Mouse (Mus musculus) CH12.LX (cell line): Measurements from ENCODE around the gene Ndufs2. TPM values are rescaled to one million over a fixed set of nuclear protein-coding genes. Genes with fewer than 3 reads are reported as not detected.

Experiments used
- DNase-seq: peaks from one replicate; pipeline ENCODE4 v3.0.0-alpha.2; 2013; ENCODE audit errors: extremely low read depth
- H3K27ac ChIP-seq: 2 replicates; pipeline ENCODE4 v1.5.1; 2012; ENCODE audit warnings: low read depth, mild to moderate bottlenecking, control low read depth, moderate library complexity; ENCODE audit not compliant: insufficient read depth
- H3K27me3 ChIP-seq: replicated peaks from 2 replicates; pipeline ENCODE3; 2012; ENCODE audit warnings: inconsistent platforms
- H3K36me3 ChIP-seq, 2 experiments: replicated peaks in 1 of 2; 2 replicates each; pipeline versions ENCODE3 to v1.6.1; 2012; ENCODE audit warnings: inconsistent platforms in 1 of 2, low read length in 1 of 2, mild to moderate bottlenecking in 1 of 2, mixed read lengths in 1 of 2, moderate library complexity in 1 of 2; ENCODE audit not compliant: control insufficient read depth in 1 of 2, insufficient read depth in 1 of 2
- H3K4me1 ChIP-seq, 2 experiments: 2 replicates each; pipeline ENCODE4 v1.6.1; 2012; ENCODE audit warnings: inconsistent platforms in 1 of 2, moderate library complexity in 1 of 2; ENCODE audit not compliant: insufficient read depth in 2 of 2, control insufficient read depth in 1 of 2
- H3K4me2 ChIP-seq: 2 replicates; pipeline ENCODE4 v1.6.1; 2012; ENCODE audit warnings: low read depth, mild to moderate bottlenecking, control low read depth; ENCODE audit not compliant: poor library complexity, insufficient read depth, severe bottlenecking
- H3K4me3 ChIP-seq, 3 experiments: fragments of 150-350 bp in 1 of 3; sonication (generic) in 1 of 3; replicated peaks in 1 of 3; 2 replicates each; pipeline versions ENCODE3 to v1.5.1; 2011 to 2012; ENCODE audit warnings: low read depth in 2 of 3, low read length in 2 of 3, mild to moderate bottlenecking in 2 of 3, moderate library complexity in 2 of 3, control low read depth in 1 of 3, improper control_type of control experiment in 1 of 3, inconsistent platforms in 1 of 3, mixed read lengths in 1 of 3; ENCODE audit not compliant: poor library complexity in 1 of 3
- H3K79me2 ChIP-seq: replicated peaks from 2 replicates; pipeline ENCODE4 v1.6.1; 2012; ENCODE audit warnings: mild to moderate bottlenecking, moderate library complexity; ENCODE audit not compliant: control insufficient read depth, poor library complexity, insufficient read depth, severe bottlenecking; ENCODE audit errors: extremely low read depth
- H3K9ac ChIP-seq: 2 replicates; pipeline ENCODE4 v1.6.1; 2012; ENCODE audit warnings: low read depth, mild to moderate bottlenecking, control low read depth, moderate library complexity; ENCODE audit not compliant: insufficient read depth
- H3K9me3 ChIP-seq: replicated peaks from 2 replicates; pipeline ENCODE3; 2012; ENCODE audit warnings: low read length, inconsistent platforms, mixed read lengths
- BHLHE40 ChIP-seq: IDR thresholded peaks from 2 replicates; pipeline ENCODE4 v1.6.1; 2011; ENCODE audit warnings: mild to moderate bottlenecking, low read depth, low read length, improper control_type of control experiment
- CHD2 ChIP-seq: IDR thresholded peaks from 2 replicates; pipeline ENCODE4 v1.6.1; 2011; ENCODE audit warnings: low read length, improper control_type of control experiment
- CTCF ChIP-seq, 2 experiments: IDR thresholded peaks in 1 of 2; conservative IDR thresholded peaks in 1 of 2; 2 replicates each; pipeline ENCODE4 v1.5.1; 2011 to 2012; ENCODE audit warnings: low read depth in 2 of 2, low read length in 2 of 2, improper control_type of control experiment in 1 of 2, inconsistent platforms in 1 of 2, mild to moderate bottlenecking in 1 of 2, moderate library complexity in 1 of 2
- E2F4 ChIP-seq: IDR thresholded peaks from 2 replicates; pipeline ENCODE4 v1.6.1; 2011; ENCODE audit warnings: low read depth, low read length, improper control_type of control experiment; ENCODE audit not compliant: insufficient replicate concordance
- EP300 ChIP-seq: IDR thresholded peaks from 2 replicates; pipeline ENCODE4 v1.6.1; 2011; ENCODE audit warnings: low read length, improper control_type of control experiment
- ETS1 ChIP-seq: conservative IDR thresholded peaks from 2 replicates; pipeline ENCODE4 v1.6.1; 2012; ENCODE audit warnings: low read depth, mild to moderate bottlenecking, inconsistent platforms, low read length, improper control_type of control experiment, moderate library complexity
- IRF4 ChIP-seq: IDR thresholded peaks from 2 replicates; pipeline ENCODE4 v1.6.1; 2014; ENCODE audit warnings: low read depth, mild to moderate bottlenecking, inconsistent platforms, low read length, improper control_type of control experiment
- JUN ChIP-seq: IDR thresholded peaks from 2 replicates; pipeline ENCODE4 v1.6.1; 2011; ENCODE audit warnings: low read depth, mild to moderate bottlenecking, low read length, improper control_type of control experiment, moderate library complexity; ENCODE audit not compliant: insufficient read depth
- KAT2A ChIP-seq: IDR thresholded peaks from 2 replicates; pipeline ENCODE4 v1.6.1; 2012; ENCODE audit warnings: low read length, improper control_type of control experiment, inconsistent platforms; ENCODE audit not compliant: insufficient replicate concordance
- MXI1 ChIP-seq: IDR thresholded peaks from 2 replicates; pipeline ENCODE4 v1.6.1; 2011; ENCODE audit warnings: mild to moderate bottlenecking, low read depth, low read length, improper control_type of control experiment
- POLR2A ChIP-seq: IDR thresholded peaks from 2 replicates; pipeline ENCODE4 v1.6.1; 2011; ENCODE audit warnings: low read depth, mild to moderate bottlenecking, improper control_type of control experiment, low read length
- POLR2AphosphoS2 ChIP-seq: IDR thresholded peaks from 2 replicates; pipeline ENCODE4 v1.6.1; 2011; ENCODE audit warnings: low read depth, low read length, improper control_type of control experiment
- RAD21 ChIP-seq: IDR thresholded peaks from 2 replicates; pipeline ENCODE4 v1.6.1; 2011; ENCODE audit warnings: low read depth, mild to moderate bottlenecking, low read length, improper control_type of control experiment, moderate library complexity
- RCOR1 ChIP-seq: conservative IDR thresholded peaks from 2 replicates; pipeline ENCODE4 v1.6.1; 2012; ENCODE audit warnings: low read depth, mild to moderate bottlenecking, inconsistent platforms, low read length, improper control_type of control experiment
- SMC3 ChIP-seq: IDR thresholded peaks from 2 replicates; pipeline ENCODE4 v1.6.1; 2011; ENCODE audit warnings: low read depth, low read length, improper control_type of control experiment
- TBP ChIP-seq: conservative IDR thresholded peaks from 2 replicates; pipeline ENCODE4 v1.6.1; 2011; ENCODE audit warnings: low read depth, low read length, improper control_type of control experiment
- USF1 ChIP-seq: IDR thresholded peaks from 2 replicates; pipeline ENCODE4 v1.6.1; 2014; ENCODE audit warnings: low read depth, mild to moderate bottlenecking, inconsistent platforms, low read length, improper control_type of control experiment
- ZC3H11A ChIP-seq: IDR thresholded peaks from 2 replicates; pipeline ENCODE4 v1.6.1; 2012; ENCODE audit warnings: low read depth, mild to moderate bottlenecking, inconsistent platforms, low read length, improper control_type of control experiment
- ZKSCAN1 ChIP-seq: IDR thresholded peaks from 2 replicates; pipeline ENCODE4 v1.6.1; 2012; ENCODE audit warnings: low read depth, inconsistent platforms, low read length, improper control_type of control experiment, borderline replicate concordance
- ZMIZ1 ChIP-seq: IDR thresholded peaks from 2 replicates; pipeline ENCODE4 v1.6.1; 2012; ENCODE audit warnings: low read depth, mild to moderate bottlenecking, inconsistent platforms, low read length, improper control_type of control experiment
- ZNF384 ChIP-seq: IDR thresholded peaks from 2 replicates; pipeline ENCODE4 v1.6.1; 2012; ENCODE audit warnings: low read depth, low read length, improper control_type of control experiment, inconsistent platforms
- dilution Hi-C: fragments of 300-500 bp; cut with MboI; formaldehyde crosslinking; loops from 2 replicates; pipeline ENCODE4 v1.14.3; 2020; ENCODE audit warnings: low sequenced_read_pairs; ENCODE audit not compliant: extremely low pct_unique_long_range_greater_than_20kb, extremely low pct_ligation_motif_present
- in situ Hi-C: fragments of 300-500 bp; cut with MboI; formaldehyde crosslinking; loops from 3 replicates; pipeline ENCODE4 v1.14.3; 2019; ENCODE audit warnings: low sequenced_read_pairs, low pct_ligation_motif_present, low pct_unique_long_range_greater_than_20kb, mixed read lengths
- polyA plus RNA-seq: library from polyadenylated mRNA; unstranded; fragments of >175 nt; gene quantifications from 2 replicates; pipeline ENCODE4 v1.2.1, GENCODE M21; 2012; ENCODE audit warnings: low read depth; ENCODE audit not compliant: insufficient read length
- total RNA-seq, 2 experiments: library from RNA; depleted of rRNA; stranded (reverse); fragments of 300-350 nt in 1 of 2; fragments of >200 nt in 1 of 2; gene quantifications; 2 replicates each; pipeline ENCODE4 v1.2.3; 2012 to 2014

The Ndufs2 gene
- total and polyA plus RNA-seq, 3 experiments = 242 to 265 (median 242) TPM

- H3K27me3 ChIP-seq = peaks cover 15% of the 10 kb centered on the region
- dilution Hi-C loops (no loop called here), in situ Hi-C loops (no loop called here)
- H3K9me3 ChIP-seq = no peaks in the 10 kb centered on the region
- no peaks in the 10 kb centered on the region for H3K79me2 ChIP-seq
- H3K9ac ChIP-seq = no peak overlapping the region
- no peak overlapping the region for H3K27ac ChIP-seq
- no peaks in the 10 kb centered on the region for H3K4me1 ChIP-seq
- H3K36me3 ChIP-seq = no peaks in the 10 kb centered on the region
- H3K4me2 ChIP-seq = no peak overlapping the region
- H3K4me3 ChIP-seq = no peak overlapping the region
- DNase-seq = no peak
- TF ChIP-seq POLR2AphosphoS2 (no peak), IRF4 (no peak), TBP (no peak), USF1 (no peak), ZNF384 (no peak), ZC3H11A (no peak), JUN (no peak), ETS1 (no peak), E2F4 (no peak), BHLHE40 (no peak), EP300 (no peak), POLR2A (no peak), KAT2A (no peak), SMC3 (no peak), CHD2 (no peak), ZKSCAN1 (no peak), ZMIZ1 (no peak), RAD21 (no peak), RCOR1 (no peak)
These were observed 60.4 kb downstream of the Ndufs2 start for GRCm38 (mm10) chr1:171190832-171191231.

GRCm38 (mm10) chr1:171189476-171190114 is 61.6 kb downstream of the Ndufs2 start:
- peaks cover 6% of the 10 kb centered on the region for H3K27me3 ChIP-seq
- no peak for TF ChIP-seq CHD2
- TF ChIP-seq ZMIZ1 = no peak
- TF ChIP-seq JUN = no peak
- TF ChIP-seq CTCF (conservative IDR thresholded peaks at IDR 0.05 in 1 of 2, IDR thresholded peaks at IDR 0.05 in 1 of 2; ENCODE audit: low read depth in 2 of 2, low read length in 2 of 2) = no peak
- TF ChIP-seq MXI1 = no peak
- TF ChIP-seq ZNF384 = no peak
- TF ChIP-seq POLR2A = no peak
- TF ChIP-seq, all 38 proteins: peak for 0
- in situ Hi-C loops = no loop called here
- Histone ChIP-seq H3K9ac (no peak overlapping the region), H3K9me3 (no peaks in the 10 kb centered on the region), H3K27ac (no peak overlapping the region), H3K4me2 (no peak overlapping the region), H3K79me2 (no peaks in the 10 kb centered on the region), H3K4me1 (peaks cover 0 to 2% of the 10 kb centered on the region in 2 experiments; a peak in 1 of 4 replicates), H3K4me3 (no peak overlapping the region), H3K36me3 (no peaks in the 10 kb centered on the region)
- DNase-seq = no peak
- dilution Hi-C loops = no loop called here
